Mouse (Mus musculus) thymus, adult 2 months (tissue): Measurements from ENCODE around the gene Lrrc42.

Experiments used
- CTCF ChIP-seq: fragments of 200-500 bp; IDR thresholded peaks from 2 replicates; pipeline ENCODE4 v1.5.1; 2012; ENCODE audit warnings: mild to moderate bottlenecking, control low read depth, low read length, moderate library complexity, borderline replicate concordance; ENCODE audit not compliant: control insufficient read depth, poor library complexity, insufficient read depth; ENCODE audit errors: extremely low read depth
- POLR2A ChIP-seq: fragments of 200-500 bp; IDR thresholded peaks from 2 replicates; pipeline ENCODE4 v1.6.1; 2012; ENCODE audit warnings: mild to moderate bottlenecking, low read length, control low read depth, moderate library complexity; ENCODE audit not compliant: control insufficient read depth, poor library complexity, insufficient read depth; ENCODE audit errors: extremely low read depth

GRCm38 (mm10) chr4:107286386-107286785, 33.1 kb upstream of the Lrrc42 start:
- TF ChIP-seq CTCF: no peak
- no peak for TF ChIP-seq POLR2A
